Mouse (Mus musculus) bone marrow, adult 2 months (tissue): ENCODE results near the gene Ano8. TPM values are rescaled to one million over a fixed set of nuclear protein-coding genes. Genes with fewer than 3 reads are reported as not detected.
A peak's percentile ranks its signal among the peaks of the same experiment; 100 is the strongest.

Experiments
- H3K27ac ChIP-seq: fragments of 200-500 bp; 2 replicates; pipeline ENCODE4 v1.5.1; 2012; ENCODE audit warnings: low read depth, mild to moderate bottlenecking, control low read depth, inconsistent platforms, low read length; ENCODE audit not compliant: control insufficient read depth, poor library complexity, insufficient read depth
- H3K4me1 ChIP-seq: fragments of 200-500 bp; 2 replicates; pipeline ENCODE4 v1.6.1; 2011; ENCODE audit warnings: low read length; ENCODE audit not compliant: control insufficient read depth, insufficient read depth
- H3K4me3 ChIP-seq: fragments of 200-500 bp; replicated peaks from 2 replicates; pipeline ENCODE3; 2011; ENCODE audit warnings: mild to moderate bottlenecking, low read depth, low read length, control low read depth; ENCODE audit not compliant: control insufficient read depth
- CTCF ChIP-seq: fragments of 200-500 bp; IDR thresholded peaks from 2 replicates; pipeline ENCODE4 v1.5.1; 2011; ENCODE audit warnings: low read length, control low read depth; ENCODE audit not compliant: control insufficient read depth, insufficient read depth
- POLR2A ChIP-seq: fragments of 200-500 bp; IDR thresholded peaks from 2 replicates; pipeline ENCODE4 v1.6.1; 2011; ENCODE audit warnings: low read depth, mild to moderate bottlenecking, control low read depth, low read length, borderline replicate concordance; ENCODE audit not compliant: control insufficient read depth
- WGBS: fragments of 180-500 bp; shearing (Covaris S2); methylation state at CpG from one replicate; pipeline ENCODE4 v1.1.7; 2018; 5-methylcytosine and 5-hydroxymethylcytosine counted together
- polyA plus RNA-seq: library from polyadenylated mRNA; stranded (reverse); fragments of >200 nt; gene quantifications from 2 replicates; pipeline ENCODE4 v1.2.4, GENCODE M21; 2011; ENCODE audit warnings: low replicate concordance; ENCODE audit not compliant: missing spikeins, insufficient read depth, insufficient read length

Gene Ano8
- polyA plus RNA-seq, 1 experiment = 6.3 TPM

DNA sequence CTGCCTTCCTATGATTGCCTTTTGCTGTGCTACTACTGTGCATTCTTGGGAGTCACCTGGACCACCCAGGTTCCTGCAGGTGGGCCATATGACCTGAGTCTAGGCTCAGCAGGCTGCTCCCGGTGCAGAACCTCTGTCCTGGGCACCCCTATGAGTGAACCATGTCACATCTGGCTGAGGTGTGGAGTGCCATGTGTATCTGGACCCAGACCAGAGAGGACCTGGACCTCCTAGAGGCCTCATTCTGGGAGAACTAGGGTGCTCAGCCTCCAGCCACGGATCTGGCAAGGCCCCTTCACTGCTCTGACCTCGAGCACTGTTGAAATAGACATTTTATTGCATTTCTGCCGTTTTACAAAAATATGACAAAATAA, 10.1 kb downstream of the Ano8 start:
- WGBS = 25% methylated on average over 4 of the region's 4 CpGs
- TF ChIP-seq POLR2A (no peak), CTCF (no peak)
- Histone ChIP-seq H3K4me1 (no peaks in the 10 kb centered on the region), H3K4me3 (no peak overlapping the region), H3K27ac (no peak overlapping the region)

DNA sequence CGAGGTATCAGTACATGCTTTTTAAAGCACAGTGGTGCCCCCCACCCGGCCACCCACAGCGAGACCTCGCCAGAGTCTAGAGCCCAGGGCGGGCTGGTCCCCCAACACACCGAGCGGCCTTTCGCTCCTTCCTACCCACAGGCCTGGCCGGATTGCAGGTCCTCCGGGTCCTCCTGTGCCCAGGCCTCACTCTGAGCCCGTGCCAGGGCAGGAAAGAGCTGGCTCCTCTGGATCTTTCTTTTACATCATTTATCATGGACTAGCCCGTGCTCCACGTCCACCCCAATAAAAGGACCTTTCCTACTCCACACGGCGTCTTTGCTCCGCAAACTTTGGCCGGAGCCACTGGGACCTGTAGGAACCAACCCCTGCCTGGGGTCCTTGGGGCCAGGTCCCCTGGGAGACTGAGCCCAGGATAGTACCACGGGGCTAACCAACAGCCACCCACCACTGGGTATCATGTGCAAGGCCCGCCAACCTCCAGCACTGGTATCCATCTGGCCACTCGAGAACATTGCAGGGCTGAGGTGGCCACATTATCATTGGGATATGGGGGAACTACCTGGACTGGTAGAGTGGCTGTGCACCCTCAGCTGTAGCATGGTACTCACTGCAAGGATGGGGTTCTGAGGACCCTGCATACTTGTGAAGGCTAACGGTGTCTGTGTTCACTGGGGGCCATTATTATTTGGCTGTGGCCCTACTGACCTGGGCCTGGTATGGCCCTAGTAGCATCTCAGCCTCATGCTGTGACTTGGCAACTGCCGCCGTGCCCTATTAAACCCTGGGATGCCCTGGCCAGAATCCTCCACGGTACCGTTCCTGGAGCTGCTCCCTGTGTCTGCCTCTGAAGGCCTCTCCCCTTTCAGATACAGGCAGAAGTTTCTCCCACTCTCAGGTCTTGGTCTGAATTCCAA, 10.7 kb downstream of the Ano8 start:
- Histone ChIP-seq H3K4me1 (no peaks in the 10 kb centered on the region; the same call in 1 of the 2 replicates), H3K27ac (no peak overlapping the region), H3K4me3 (no peak overlapping the region)
- 92% methylated on average over 25 of the region's 25 CpGs for WGBS
- TF ChIP-seq POLR2A (no peak), CTCF (no peak)

DNA sequence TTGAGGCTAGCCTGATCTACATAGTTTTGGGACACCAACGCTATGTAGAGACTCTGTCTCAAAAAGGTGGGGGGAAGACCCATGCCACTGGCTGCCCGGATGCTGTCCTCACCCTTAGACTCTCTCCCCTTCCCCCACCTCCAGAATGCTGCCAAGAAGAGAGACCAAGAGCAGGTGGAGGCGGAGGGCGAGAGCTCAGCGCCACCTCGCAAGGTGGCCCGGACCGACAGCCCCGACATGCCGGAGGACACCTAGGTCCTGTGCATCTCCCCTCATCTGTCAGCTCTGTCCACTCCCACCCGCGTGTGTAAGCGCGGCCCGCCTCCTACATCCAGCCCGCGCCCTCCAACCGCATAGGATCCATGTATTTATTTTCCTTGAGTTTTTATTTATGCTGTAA, 11.4 kb downstream of the Ano8 start:
- H3K4me3 ChIP-seq = no peak overlapping the region
- TF ChIP-seq POLR2A (no peak), CTCF (no peak)
- 93% methylated on average over 18 of the region's 18 CpGs for WGBS
- no peak overlapping the region for H3K27ac ChIP-seq
- no peaks in the 10 kb centered on the region; the same call in 1 of the 2 replicates for H3K4me1 ChIP-seq

DNA sequence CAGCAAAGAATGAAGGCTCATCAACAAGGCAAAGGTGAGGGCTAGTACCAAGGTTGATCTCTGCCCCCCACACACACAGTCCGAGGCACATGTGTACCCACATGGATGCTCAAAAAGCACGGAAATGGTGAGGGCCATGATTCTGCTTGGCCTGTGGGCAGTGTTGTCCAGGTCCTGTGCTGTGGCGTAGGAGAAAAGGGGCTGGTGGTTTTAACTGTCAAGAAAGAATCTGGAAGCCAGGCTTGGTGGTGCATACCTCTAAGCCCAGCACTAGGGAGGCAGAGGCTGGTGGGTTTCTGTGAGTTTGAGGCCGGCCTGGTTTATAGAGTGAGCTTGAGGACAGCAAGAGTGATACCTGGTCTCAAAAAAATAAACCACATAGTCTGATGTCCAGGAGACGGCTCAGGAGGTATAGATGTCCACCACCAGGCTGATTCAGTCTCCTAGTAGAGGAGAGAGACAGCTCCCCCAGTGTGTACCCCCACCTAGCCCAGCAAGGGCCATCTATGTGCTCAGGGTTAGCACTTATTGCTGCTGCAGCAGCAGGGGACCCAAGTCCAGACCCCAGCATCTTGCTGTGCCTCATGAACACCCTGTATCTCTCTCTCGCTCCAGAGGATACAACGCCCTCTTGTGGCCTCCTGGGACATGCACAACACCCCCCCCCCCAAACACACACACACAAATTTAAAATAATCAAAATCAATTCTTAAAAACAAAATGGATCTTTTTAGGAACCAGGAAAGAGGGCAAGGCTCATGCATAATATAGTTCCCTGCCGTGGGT, 13.0 kb downstream of the Ano8 start:
- H3K4me3 ChIP-seq = no peak overlapping the region
- 85% methylated on average over 8 of the region's 8 CpGs for WGBS
- TF ChIP-seq POLR2A (no peak), CTCF (no peak)
- H3K4me1 ChIP-seq = no peaks in the 10 kb centered on the region; the same call in 1 of the 2 replicates
- H3K27ac ChIP-seq = no peak overlapping the region

DNA sequence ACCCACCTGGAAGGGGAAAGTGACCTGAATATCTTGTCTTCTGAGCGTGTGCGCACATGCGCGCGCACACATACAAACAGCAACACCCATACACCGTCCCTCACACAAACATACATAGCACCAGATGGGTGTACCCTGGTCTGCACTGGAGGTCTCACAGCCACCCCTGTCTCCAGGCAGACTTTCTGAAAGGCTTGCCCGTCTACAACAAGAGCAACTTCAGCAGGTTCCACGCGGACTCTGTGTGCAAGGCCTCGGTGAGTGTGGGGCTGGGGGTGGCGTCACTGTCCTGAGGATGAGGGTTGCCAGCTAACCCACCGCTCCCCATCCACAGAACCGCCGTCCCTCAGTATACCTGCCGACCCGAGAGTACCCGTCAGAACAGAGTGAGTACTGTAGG, 13.9 kb downstream of the Ano8 start:
- 93% methylated on average over 17 of the region's 17 CpGs for WGBS
- TF ChIP-seq CTCF = no peak
- TF ChIP-seq POLR2A = no peak
- Histone ChIP-seq H3K4me3 (no peak overlapping the region), H3K4me1 (no peaks in the 10 kb centered on the region; the same call in 1 of the 2 replicates), H3K27ac (no peak overlapping the region)

DNA sequence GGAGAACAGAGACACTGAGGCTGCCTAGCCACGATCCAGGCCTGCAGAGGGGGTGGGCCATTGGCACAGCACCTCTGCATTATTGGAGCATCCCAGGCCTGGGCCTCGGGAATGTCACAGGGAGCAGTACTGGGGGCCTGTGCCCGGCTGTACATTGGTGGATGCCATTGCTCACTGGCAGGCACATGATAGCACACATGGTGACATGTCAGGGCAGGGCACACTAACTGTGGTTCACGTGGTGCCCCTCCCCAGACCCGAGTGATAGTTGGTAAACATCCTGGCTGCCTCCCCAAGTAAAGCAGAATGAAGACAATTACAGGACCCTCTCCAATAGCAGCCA, 14.9 kb downstream of the Ano8 start:
- H3K27ac ChIP-seq = no peak overlapping the region
- H3K4me3 ChIP-seq = no peak overlapping the region
- TF ChIP-seq CTCF (no peak), POLR2A (no peak)
- H3K4me1 ChIP-seq = no peaks in the 10 kb centered on the region; the same call in 1 of the 2 replicates
- WGBS = 74% methylated on average over 5 of the region's 5 CpGs

DNA sequence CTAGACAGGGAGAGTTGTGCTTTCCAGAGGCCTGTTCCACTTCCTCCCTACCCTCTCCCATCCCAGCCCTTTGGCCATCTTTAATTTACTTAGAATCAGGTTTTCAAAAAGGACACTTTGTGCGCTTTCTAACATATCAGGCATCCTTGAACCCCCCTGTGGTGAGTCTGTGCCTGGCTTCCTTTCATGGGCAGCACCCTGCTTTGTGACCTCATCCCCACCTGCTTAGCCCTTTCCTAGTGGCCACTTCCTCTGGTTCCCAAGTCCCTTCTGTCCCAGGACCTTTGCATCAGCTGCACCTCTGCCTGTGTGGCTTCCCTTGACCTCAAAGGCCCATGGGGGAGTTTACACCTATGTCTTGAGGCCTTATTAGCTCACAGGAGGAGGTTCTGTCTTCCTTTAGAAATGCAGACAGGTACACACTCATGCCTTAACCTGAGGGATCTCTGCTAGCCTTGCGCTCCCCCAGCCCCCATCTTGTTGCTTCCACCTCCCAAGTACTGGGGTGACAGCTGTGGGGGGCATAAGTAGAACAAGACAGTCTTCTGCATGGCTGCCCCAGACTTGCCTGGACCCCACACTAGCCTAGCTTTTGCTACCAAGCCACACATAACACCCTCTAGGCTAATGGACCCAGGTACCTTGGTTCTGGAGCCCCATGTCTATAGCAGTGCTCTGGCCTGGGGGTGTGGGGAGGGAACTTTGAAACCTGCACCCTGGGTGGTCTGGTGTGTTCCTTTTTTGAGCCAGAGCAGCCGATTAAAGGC, 15.4 kb downstream of the Ano8 start:
- Histone ChIP-seq H3K4me3 (peak overlapping the region; percentile 81), H3K27ac (no peak overlapping the region), H3K4me1 (no peaks in the 10 kb centered on the region; the same call in 1 of the 2 replicates)
- no peak for TF ChIP-seq POLR2A
- TF ChIP-seq CTCF = no peak
- 77% methylated on average over 3 of the region's 3 CpGs for WGBS

DNA sequence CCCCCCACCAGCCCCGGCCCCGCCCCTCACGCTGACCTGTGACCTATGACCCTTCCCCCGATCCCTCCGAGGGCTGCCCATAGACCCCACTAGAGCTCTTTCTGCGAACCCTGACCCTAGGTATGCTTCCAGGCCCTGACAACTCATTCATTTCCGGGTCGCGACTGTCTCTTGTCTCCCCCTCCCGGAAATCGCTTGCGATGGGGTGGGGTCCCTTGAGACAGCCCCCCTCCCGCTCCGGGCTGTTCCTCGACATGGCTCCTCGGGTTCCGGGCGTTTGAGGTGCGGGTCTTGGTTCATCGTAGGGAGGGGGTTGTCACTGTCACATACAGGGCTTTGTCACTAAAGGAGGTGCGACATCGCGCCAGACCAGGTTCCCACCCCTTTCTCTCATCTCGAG, 16.4 kb downstream of the Ano8 start:
- H3K4me3 ChIP-seq = peak overlapping the region; percentile 81
- H3K4me1 ChIP-seq = no peaks in the 10 kb centered on the region; the same call in 1 of the 2 replicates
- TF ChIP-seq CTCF = no peak
- TF ChIP-seq POLR2A = no peak
- under 1% methylated on average over 23 of the region's 24 CpGs for WGBS
- 0 out of 2 replicates have a peak overlapping the region, but pooled peaks have one; percentile 29 for H3K27ac ChIP-seq
